Mouse (Mus musculus) olfactory bulb, adult 2 months (tissue): ENCODE results near the gene Ppp1r12a. TPM values are rescaled to one million over a fixed set of nuclear protein-coding genes. Genes with fewer than 3 reads are reported as not detected.

ENCODE experiments used
- H3K27ac ChIP-seq: fragments of 200-500 bp; 2 replicates; pipeline ENCODE4 v1.5.1; 2012; ENCODE audit warnings: low read depth, low read length; ENCODE audit not compliant: insufficient read depth
- H3K4me1 ChIP-seq: fragments of 200-500 bp; 2 replicates; pipeline ENCODE4 v1.6.1; 2012; ENCODE audit warnings: low read length; ENCODE audit not compliant: control insufficient read depth, insufficient read depth
- H3K4me3 ChIP-seq: fragments of 200-500 bp; 2 replicates; pipeline ENCODE4 v1.5.1; 2012; ENCODE audit warnings: mild to moderate bottlenecking, low read depth, low read length, moderate library complexity; ENCODE audit not compliant: insufficient read depth
- CTCF ChIP-seq: fragments of 200-500 bp; IDR thresholded peaks from 2 replicates; pipeline ENCODE4 v1.5.1; 2012; ENCODE audit warnings: low read depth, mild to moderate bottlenecking, low read length, moderate library complexity; ENCODE audit not compliant: insufficient read depth
- POLR2A ChIP-seq: fragments of 200-500 bp; IDR thresholded peaks from 2 replicates; pipeline ENCODE4 v1.6.1; 2012; ENCODE audit warnings: mild to moderate bottlenecking, low read depth, low read length, moderate library complexity; ENCODE audit not compliant: insufficient read depth
- WGBS: fragments of 180-500 bp; shearing (Covaris S2); methylation state at CpG from one replicate; pipeline ENCODE4 v1.1.7; 2018; 5-methylcytosine and 5-hydroxymethylcytosine counted together
- polyA plus RNA-seq: library from polyadenylated mRNA; stranded (reverse); fragments of >200 nt; gene quantifications from 2 replicates; pipeline ENCODE4 v1.2.4, GENCODE M21; 2012; ENCODE audit warnings: low replicate concordance; ENCODE audit not compliant: missing spikeins, insufficient read depth, insufficient read length

Gene Ppp1r12a
- polyA plus RNA-seq, 1 experiment: 194 TPM

DNA sequence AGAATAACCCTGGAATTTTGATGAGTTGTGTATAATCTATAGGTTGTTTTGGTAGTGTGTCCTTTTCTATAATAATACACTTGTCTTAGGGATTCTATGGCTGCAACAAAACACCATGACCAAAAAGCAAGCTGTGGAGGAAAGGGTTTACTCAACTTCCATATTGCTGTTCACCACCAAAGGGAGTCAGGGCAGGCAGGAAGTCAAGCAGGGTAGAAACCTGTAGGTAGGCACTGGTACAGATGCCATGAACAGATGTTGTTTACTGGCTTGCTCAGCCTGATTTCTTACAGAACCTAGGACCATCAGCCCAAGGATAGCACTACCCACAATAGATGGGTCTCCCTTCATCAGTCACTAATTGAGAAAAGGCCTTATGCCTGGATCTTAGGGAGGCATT lies 41.4 kb downstream of the Ppp1r12a start:
- H3K4me1 ChIP-seq: no peaks in the 10 kb centered on the region
- no peak overlapping the region for H3K27ac ChIP-seq
- TF ChIP-seq POLR2A: no peak
- no peak for TF ChIP-seq CTCF
- no peak overlapping the region for H3K4me3 ChIP-seq

DNA sequence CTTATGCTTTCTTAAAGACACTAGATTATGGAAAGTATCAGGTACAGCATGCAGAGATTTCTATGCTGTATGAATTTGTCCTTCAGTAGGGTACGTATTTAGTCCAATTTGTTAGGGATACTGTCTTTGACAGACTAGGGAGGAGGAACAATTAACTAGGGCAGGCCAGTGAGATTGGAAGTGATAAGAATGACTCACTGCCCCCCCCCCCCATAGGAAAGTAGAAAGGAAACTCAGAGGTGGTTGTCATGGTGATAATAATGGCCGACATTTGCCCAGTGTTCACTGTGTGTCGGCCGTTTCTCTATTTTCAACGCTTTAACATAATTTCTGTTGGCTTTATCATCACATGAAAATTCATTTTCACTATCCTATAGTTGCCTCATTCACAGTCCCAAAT lies 47.4 kb downstream of the Ppp1r12a start:
- H3K4me1 ChIP-seq: no peaks in the 10 kb centered on the region
- TF ChIP-seq CTCF (no peak), POLR2A (no peak)
- H3K27ac ChIP-seq: no peak overlapping the region
- no peak overlapping the region for H3K4me3 ChIP-seq
- 49% methylated on average over 5 of the region's 5 CpGs for WGBS

DNA sequence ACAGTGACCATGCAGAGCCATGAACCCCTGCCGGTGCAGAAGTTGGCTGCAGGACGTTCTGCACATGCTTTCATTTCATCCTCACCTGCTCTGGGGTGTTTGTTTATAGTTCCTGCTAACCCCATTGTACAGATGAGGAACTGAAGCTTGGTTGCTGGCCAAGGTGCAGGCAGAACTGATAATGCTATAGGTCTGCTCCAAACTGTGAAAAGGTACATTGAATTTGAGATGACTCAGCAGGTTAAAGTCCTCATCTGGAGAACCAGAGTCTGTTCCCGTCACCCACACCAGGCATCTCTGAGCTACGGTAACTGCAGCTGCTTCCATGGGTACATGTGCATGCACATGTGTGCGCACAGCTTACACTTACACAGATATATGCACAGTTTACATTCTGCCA lies 62.4 kb downstream of the Ppp1r12a start:
- H3K4me1 ChIP-seq: peaks cover 2% of the 10 kb centered on the region; the same call in 1 of the 2 replicates
- TF ChIP-seq CTCF (no peak), POLR2A (no peak)
- no peak overlapping the region for H3K4me3 ChIP-seq
- no peak overlapping the region for H3K27ac ChIP-seq
- WGBS: 81% methylated on average over 5 of the region's 5 CpGs

DNA sequence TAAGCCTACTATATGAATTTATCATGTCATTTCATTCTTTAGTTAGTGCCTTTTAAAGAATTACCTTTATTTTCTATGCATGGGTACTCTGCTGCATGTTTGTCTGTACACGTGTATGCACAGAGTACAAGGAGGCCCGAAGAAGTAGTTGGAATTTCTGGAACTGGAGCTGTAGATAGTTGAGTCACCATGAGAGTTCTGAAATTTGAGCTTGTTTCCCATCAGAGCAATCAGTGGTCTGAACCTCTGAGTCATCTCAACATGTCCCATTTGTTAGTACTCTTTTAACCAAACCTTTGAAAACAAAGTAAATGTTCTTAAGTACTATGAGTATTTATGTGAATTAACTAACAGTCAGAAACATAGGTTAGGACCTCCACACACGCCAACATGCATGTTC lies 75.1 kb downstream of the Ppp1r12a start:
- TF ChIP-seq POLR2A (no peak), CTCF (no peak)
- Histone ChIP-seq H3K4me3 (no peak overlapping the region), H3K27ac (no peak overlapping the region), H3K4me1 (peaks cover 3% of the 10 kb centered on the region; the same call in 1 of the 2 replicates)
- 83% methylated on average over 3 of the region's 3 CpGs for WGBS

DNA sequence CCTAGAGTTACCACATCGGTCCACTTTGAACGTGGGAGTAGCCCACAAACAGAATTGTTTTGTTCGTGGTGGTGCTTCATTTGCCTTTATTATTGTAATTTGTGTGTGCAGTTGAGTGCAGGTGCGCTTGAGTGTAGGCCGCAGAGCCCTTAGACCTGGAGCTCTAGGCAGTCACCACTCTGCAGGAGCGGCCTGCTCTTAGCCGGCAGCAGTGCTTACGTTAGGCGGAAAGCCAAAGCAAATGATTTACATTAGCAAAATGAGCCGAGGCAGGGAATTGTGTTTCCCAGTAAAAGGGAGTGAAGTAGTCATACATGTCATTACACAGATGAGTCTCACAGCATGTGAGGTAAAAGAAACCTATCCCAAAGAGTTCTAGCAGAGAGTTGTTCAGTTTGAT lies 77.1 kb downstream of the Ppp1r12a start:
- H3K4me3 ChIP-seq: no peak overlapping the region
- TF ChIP-seq CTCF (no peak), POLR2A (no peak)
- H3K27ac ChIP-seq: no peak overlapping the region
- H3K4me1 ChIP-seq: 0 out of 2 replicates have a peak, but pooled peaks cover 2% of the 10 kb centered on the region
- WGBS: 59% methylated on average over 10 of the region's 10 CpGs

DNA sequence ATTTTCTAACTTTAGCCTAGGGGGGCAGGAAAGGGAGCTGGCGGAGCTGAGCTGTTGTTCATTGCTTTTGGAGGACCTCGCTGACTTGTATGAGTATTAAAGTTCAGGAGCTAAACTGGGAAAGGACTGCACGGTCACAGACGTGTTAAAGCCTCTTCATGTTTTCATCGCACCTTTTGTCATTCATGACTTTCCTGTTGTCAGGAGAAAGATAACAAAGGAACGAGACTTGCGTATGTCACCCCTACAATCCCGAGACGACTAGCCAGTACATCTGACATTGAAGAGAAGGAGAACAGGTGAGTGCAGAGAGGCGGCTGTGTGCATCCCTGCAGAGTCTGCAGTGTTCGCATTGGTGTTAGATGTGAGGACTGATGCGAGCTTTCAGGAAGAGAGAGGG lies 88.7 kb downstream of the Ppp1r12a start:
- no peak for TF ChIP-seq CTCF
- TF ChIP-seq POLR2A: no peak
- peaks cover 3% of the 10 kb centered on the region; the same call in 1 of the 2 replicates for H3K4me1 ChIP-seq
- no peak overlapping the region for H3K4me3 ChIP-seq
- H3K27ac ChIP-seq: no peak overlapping the region
- 78% methylated on average over 12 of the region's 12 CpGs for WGBS

DNA sequence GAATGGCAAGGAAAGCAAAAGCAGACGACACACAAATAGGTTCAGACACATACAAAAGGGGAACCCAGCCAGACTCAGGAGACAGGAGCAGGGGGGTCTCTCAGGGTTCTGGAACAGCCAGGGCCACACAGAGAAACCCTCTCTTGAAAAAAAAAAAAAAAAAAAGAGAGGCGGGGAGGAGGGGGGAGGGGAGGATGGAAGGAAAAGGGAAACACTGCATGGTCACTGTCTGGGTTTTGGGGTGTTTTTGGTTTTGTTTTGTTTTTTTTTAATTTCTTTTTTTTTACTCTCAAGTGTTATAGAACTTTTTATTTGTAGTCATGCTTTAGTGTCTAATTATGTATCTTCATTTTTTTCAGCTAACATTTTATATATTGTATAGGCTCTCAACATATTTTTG lies 89.2 kb downstream of the Ppp1r12a start:
- peaks cover 3% of the 10 kb centered on the region; the same call in 1 of the 2 replicates for H3K4me1 ChIP-seq
- TF ChIP-seq CTCF (no peak), POLR2A (no peak)
- no peak overlapping the region for H3K4me3 ChIP-seq
- 33% methylated on average over 1 of the region's 2 CpGs for WGBS
- no peak overlapping the region for H3K27ac ChIP-seq

DNA sequence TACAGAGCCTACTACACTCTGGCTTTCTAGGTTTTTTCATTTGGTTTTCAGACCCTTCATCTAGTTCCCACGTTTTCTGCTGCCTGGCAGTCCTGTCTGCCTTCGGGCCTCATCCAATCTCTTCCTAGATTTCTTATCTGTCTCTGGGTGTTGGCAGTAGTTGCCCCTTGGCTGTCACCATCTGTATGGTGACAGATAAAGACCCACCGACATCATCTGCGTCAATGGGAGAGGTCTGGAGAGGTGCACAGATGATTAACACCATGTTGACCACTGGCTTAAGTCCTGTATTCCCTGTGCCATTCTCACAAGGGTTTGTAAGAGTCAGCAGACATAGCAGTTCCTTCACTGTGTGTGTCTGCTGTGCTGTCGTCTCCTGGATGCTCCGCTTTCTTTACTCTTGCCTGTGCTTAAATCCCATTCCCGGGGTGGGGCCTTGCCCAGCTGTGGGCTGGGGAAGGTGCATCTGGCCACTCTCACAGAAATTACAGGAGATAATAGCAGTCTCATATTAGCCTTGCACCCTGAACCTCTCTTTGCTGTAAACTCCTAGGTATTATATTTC lies 93.9 kb downstream of the Ppp1r12a start:
- WGBS: 92% methylated on average over 7 of the region's 7 CpGs
- TF ChIP-seq POLR2A: no peak
- no peak for TF ChIP-seq CTCF

DNA sequence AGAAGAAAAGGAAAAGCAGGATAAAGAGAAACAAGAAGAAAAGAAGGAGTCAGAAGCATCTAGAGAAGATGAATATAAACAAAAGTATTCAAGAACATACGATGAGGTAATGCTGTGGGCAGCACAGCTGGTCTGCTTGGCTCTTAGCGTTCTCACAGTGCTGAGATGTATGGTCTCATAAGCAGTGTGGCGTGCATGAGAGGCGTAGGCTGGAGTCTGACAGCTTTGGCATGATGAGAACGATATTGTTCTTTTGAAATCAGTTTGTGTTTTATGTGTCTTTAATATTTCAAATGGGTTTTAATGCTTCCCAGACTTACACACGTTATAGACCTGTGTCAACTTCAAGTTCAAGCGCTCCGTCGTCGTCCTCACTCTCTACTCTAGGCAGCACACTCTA lies 98.9 kb downstream of the Ppp1r12a start:
- H3K27ac ChIP-seq: no peak overlapping the region
- 73% methylated on average over 10 of the region's 10 CpGs for WGBS

More for the DNA sequence above, 93.9 kb downstream of the Ppp1r12a start:
- no peak overlapping the region for H3K4me3 ChIP-seq
- peaks cover 2% of the 10 kb centered on the region; the same call in 1 of the 2 replicates for H3K4me1 ChIP-seq
- H3K27ac ChIP-seq: no peak overlapping the region

DNA sequence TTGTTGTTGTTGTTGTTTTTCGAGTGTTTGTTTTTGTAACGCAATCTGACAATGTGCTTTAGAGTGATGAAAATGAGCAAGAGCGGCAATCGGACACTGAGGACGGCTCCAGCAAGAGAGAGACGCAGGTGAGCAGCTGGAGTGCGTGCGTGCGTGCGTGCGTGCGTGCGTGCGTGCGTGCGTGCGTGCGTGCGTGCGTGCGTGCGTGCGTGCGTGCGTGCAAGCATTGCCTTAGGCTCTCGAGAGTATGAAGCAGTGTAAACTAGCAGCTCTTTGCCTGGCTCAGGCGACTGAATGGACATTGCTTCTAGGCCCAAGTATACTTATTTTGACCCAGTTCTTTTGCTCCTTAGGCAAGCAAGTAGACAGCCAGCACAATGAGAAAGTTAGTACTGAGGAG lies 102.6 kb downstream of the Ppp1r12a start:
- Histone ChIP-seq H3K4me1 (no peaks in the 10 kb centered on the region), H3K27ac (no peak overlapping the region), H3K4me3 (no peak overlapping the region)
- no peak for TF ChIP-seq CTCF
- TF ChIP-seq POLR2A: no peak
- 95% methylated on average over 27 of the region's 27 CpGs for WGBS

More for the DNA sequence above, 98.9 kb downstream of the Ppp1r12a start:
- Histone ChIP-seq H3K4me3 (no peak overlapping the region), H3K4me1 (no peaks in the 10 kb centered on the region)
- TF ChIP-seq POLR2A: no peak
- no peak for TF ChIP-seq CTCF

DNA sequence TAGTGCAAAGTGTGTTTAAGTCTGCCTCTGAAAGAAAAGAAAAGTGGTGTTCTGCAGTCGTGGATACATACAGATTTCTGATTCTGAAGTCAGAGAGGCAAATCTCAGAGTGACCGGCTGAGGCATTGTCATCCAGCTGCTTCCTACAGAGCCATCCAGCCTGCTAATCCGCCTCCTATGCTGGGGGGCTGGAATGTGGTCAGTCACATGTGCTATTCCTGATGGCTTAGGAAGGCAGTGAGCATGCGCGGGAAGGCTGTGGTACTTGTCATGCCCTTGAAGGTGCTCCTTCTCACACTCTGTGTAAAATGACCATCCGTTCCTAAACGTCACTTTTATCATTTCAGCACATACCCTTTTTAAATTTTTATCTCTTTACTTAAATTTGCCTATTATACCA lies 109.2 kb downstream of the Ppp1r12a start:
- WGBS: 78% methylated on average over 7 of the region's 7 CpGs
- no peak for TF ChIP-seq POLR2A
- TF ChIP-seq CTCF: no peak
- Histone ChIP-seq H3K4me3 (no peak overlapping the region), H3K27ac (no peak overlapping the region), H3K4me1 (no peaks in the 10 kb centered on the region)
